Mouse (Mus musculus) megakaryocyte, adult 5-6 weeks (primary cell): ENCODE results near the gene Ifnk. TPM values are rescaled to one million over a fixed set of nuclear protein-coding genes. Genes with fewer than 3 reads are reported as not detected.

Source experiments
- ATAC-seq: 2 replicates; pipeline ENCODE4 v1.8.0; 2016; ENCODE audit warnings: mild to moderate bottlenecking, inconsistent platforms; ENCODE audit not compliant: poor library complexity, severe bottlenecking
- total RNA-seq, 2 experiments: library from RNA; stranded (forward) in 1 of 2; stranded (reverse) in 1 of 2; fragments of 153-499, 151-499 nt in 1 of 2; fragments of 221-1000, 200-1000 nt in 1 of 2; gene quantifications; 2 replicates each; pipeline versions ENCODE4 v1.2.3 to v1.2.4; 2015 to 2017

Gene Ifnk
- total RNA-seq, 2 experiments from 2014 or later = not detected

- no peak for ATAC-seq
Observed at GRCm38 (mm10) chr4:35187617-35188326, 35.9 kb downstream of the Ifnk start.

GRCm38 (mm10) chr4:35189794-35190193 lies 37.9 kb downstream of the Ifnk start:
- ATAC-seq = no peak

- no peak for ATAC-seq
Observed at GRCm38 (mm10) chr4:35192725-35193124, 40.9 kb downstream of the Ifnk start.

DNA sequence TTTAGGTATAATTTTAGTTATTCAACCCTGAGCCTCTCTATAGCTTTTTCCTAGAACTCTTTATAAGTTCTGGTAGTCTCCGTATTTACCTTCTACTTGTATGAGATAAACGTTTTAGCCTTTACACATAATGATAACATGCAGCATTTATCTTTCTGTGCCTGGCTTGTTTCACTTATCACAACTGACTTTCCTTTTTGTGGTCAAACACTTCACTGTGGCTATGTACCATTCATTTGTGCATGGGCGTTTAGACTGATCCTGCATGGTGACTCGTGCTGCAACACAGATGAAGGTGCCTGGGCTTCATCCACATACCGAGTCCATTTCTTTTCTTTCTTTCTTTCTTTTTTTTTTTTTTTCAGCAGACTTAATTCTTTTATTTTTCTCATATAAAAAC lies 49.8 kb downstream of the Ifnk start:
- ATAC-seq = no peak

Other genes starting within 250 kb of the Ifnk start
- gene Mob3b, start 5.4 kb downstream of the Ifnk start, total RNA-seq (2015) = 24.1 TPM in 2 replicates
- gene Mob3b, start 5.4 kb downstream of the Ifnk start, total RNA-seq (2017) = 12.4 and 15.4 TPM in 2 replicates
- 21.9 and 25.4 TPM in 2 replicates for gene C9orf72, start 74.1 kb downstream of the Ifnk start, total RNA-seq (2015)
- 17.9 and 22.0 TPM in 2 replicates for gene C9orf72, start 74.1 kb downstream of the Ifnk start, total RNA-seq (2017)